Mouse (Mus musculus): Measurements from ENCODE around the gene Ddr1.

The Ddr1 gene

DNA sequence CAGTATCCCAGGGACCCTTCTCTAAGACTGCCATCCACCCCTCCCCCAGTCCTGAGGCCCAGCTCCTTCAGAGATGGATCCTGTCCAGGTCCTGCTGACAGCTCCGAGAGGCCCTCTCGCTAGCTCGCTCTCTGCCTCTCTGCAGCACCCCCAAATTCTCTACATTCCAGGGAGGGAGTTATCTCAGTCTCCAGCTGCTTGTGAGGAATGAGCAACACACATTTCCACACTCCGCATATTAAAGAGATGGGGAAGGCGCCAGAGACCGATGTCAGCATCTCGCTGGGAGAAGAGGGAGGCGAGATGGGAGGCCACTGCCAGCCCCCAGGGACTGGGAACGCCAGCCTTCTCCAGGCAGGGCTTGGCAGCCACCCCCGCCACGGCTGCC is 15.9 kb upstream of the Ddr1 start:
- peak; percentile 50 to 51 for DNase-seq

DNA sequence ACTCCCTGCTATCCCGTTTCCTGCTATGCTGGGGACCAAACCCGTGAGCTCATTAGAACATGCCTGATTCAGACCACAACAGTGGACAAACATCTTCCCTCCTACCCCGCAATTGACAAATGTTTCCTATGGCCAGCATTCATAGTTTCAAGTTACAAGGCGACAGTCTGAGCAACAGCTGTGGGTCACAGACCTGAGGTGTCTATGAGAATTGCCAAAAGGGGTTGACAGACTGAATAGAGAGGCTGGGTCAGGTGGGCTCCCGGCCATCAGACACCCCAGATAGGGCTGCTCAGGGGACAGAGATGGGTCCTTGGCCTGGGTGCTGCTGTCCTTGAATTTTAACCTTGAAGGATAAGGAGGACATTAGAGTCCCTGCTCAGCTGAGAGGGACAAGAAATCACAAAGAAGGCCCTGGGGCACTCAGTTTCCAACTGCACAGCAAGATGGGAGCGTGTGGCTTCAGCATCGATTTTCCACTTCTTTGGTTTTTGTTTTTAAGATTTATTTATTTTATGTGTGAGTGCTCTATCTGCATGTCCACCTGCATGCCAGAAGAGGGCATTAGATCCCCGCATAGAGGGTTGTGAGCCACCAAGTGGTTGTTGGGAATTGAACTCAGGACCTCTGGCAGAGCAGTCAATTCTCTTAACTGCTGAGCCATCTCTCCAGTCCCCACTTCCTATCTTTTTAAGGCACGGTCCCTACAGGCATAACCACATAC is 15.4 kb upstream of the Ddr1 start:
- no peak for DNase-seq

DNA sequence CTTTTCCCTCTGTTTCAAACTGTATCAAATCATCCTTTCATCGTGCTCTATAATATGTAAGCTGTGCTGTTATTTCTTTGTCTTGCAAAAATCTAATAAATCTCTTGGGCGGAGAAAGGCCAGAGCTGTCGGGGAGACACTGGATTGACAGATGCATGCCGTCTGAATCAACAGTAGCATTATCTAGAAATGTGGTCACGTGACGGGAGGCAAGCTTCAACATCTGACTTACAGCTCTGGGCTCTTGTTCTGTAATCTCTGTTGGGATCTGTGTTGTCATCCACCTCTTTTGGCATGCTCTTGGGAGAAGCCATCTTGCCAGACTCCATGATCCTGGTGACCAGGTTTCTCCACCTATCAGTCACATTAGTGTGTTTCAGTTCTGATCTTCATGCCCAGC is 12.7 kb upstream of the Ddr1 start:
- no peak for DNase-seq

DNA sequence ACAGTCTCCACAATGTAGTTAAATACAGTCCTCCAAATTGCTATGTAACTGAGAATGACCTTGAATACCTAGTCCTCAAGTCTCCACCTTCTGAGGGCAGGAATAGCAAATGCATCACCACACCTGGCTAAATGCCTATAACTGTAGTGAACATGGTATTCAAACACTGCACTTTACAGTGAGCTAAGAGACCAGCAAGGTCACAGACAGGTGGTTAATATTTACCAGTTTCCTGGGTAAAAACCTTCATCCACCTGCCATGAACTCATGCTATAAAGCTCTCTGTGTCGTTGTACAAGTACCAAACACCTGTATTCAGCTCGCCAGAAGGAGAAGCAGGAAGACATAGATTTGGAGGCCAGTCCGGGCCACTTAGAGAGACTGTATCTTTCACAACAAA is 11.7 kb upstream of the Ddr1 start:
- DNase-seq: no peak

DNA sequence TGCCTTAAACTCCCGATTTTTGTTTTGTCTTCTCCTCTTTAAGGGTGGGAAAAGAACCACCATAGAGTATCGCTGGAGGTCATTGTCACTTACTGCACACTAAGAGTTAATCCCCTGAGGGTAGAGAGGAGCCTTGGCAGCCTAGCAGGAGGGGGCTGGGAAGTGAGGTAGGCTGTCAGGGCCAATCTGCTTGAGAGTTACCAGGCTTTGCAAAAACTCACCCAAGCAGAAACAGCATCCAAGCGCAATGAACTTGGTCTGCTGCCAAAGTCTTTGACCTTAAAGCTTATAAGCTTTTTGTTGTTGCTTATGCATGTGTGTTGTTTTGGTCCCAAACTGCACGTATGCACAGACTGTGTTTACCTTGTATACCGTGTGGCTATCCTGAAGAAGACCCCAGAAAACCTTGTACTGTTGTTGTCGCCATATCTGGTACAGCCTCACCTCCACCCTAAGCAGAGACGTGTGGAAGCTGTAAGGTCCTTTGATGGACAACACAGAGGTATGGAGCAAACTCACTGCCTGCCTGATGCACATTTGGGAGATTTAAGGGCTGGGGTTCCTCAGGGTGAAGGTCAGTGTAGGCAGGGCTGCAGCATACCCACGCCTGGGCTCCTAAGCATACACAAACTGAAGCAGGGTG is 6.4 kb upstream of the Ddr1 start:
- DNase-seq: peak; percentile 86 to 88

DNA sequence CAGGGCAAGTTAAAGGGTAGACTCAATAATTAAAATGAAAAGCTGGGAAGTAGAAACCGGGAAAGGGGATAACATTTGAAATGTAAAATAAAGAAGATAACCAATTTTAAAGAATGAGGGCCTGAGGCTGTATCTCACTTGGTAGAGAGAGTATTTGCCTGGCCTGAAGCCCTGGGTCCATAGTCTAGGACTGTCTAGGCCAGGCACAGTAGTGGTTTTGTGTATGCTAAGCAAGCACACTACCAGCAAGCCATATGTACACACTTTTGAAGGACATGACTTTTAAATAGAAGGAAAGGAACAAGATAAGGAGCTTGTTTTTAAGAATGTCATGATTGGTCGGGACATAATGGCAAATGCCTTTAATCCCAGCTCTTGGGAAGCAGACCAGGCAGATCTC is 4.2 kb upstream of the Ddr1 start:
- DNase-seq: no peak

DNA sequence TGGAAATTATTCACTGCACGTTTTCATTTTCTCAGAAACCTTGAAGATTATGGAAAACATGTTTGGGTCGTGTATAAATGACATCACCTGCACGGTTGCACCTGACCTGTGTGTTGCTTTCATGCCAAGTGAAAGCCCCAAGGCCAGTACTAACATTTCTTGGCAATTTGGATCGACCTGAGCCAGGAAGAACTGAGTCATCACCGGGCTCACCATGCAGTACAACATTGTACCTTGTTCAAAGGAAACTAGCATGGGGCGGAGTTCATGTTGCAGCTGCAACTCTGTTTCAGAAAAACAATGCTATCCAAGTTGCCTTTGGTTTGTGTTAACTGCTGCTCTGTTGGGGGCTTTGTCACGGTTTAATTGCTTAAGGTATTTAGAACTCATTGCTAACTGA is 3.5 kb upstream of the Ddr1 start:
- no peak for DNase-seq

DNA sequence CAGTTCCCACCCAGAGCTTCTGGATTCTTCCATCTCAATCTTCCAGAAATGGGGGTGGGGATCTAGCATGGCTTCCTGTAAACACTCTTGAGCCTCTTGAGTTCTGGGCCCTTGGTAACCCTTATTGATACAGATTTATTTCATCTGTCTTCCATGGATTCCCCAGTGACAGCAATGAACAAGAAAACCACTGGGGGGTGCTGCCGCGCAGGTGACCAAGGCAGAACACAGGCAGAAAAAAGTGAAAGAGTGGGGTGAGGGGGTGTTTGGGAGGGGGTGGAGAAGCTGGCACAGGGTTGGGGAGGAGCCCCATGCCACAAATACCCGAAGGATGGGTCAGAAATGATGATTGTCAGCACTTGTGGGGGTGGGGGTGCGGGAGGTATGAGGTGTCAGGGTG is 1.4 kb upstream of the Ddr1 start:
- DNase-seq: peak; percentile 82 to 88

DNA sequence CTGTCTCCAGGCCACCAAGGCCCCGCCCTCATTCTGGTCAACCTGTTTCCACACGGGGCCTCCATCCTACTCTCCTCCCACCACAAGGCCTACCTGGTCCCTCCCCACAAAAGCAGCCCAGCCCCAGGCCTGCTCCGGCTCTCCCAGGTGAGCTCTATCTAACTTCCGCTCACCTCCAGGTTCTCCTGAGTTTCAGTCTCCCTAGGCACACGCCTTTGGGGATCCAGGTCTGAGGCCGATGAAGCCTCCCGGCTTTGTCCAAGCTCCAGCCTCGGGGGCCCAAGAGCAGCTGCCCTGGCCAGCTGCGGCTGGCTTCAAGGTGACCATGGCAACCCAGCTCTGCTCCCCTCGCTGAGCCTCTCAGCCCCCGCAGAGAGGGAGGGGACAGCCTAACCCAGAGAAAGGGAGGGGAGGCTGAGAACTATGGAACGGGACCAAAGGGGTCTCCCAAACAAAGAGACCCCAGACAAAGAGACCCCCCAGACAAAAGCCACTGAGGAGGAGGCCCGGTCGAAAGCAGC is 610 bp downstream of the Ddr1 start:
- peak; percentile 82 to 91 for DNase-seq

DNA sequence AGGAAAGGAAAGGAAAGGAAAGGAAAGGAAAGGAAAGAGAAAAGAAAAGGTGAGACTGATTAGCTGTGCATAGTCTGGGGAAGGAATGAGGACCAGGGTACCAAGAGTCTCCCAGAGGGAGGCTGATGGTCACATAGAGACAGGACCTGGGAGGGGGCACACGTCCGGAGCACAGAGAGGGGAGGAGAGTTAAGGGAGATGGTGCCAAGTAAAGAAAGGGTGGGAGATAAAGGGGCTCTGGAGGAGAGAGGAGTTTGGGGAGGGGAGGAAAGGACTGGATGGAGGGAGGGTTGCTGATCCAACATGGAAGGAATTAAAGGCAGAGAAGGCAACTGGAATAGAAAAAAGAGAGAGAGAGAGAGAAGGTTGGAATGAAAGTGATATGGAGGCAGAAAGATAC is 1.4 kb downstream of the Ddr1 start:
- DNase-seq: no peak

DNA sequence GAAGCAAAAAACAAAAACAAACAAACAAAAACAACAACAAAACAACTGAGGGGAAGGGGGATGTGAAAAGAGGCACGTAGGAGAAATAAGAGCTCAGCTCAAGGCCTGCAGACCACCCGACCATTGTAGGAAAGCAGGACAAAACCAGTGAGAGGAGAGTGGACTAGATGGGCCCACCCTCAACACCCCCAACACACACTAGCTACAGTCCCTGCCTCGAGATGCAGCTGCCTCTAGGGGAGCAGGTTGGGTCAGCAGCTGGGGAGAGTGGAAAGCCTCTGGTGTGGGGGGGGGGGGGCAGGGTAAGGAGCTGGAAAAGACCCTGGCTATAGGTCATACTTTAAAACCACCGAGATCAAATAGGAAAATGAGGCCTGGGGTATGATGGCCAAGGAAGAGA is 1.8 kb downstream of the Ddr1 start:
- DNase-seq: no peak

DNA sequence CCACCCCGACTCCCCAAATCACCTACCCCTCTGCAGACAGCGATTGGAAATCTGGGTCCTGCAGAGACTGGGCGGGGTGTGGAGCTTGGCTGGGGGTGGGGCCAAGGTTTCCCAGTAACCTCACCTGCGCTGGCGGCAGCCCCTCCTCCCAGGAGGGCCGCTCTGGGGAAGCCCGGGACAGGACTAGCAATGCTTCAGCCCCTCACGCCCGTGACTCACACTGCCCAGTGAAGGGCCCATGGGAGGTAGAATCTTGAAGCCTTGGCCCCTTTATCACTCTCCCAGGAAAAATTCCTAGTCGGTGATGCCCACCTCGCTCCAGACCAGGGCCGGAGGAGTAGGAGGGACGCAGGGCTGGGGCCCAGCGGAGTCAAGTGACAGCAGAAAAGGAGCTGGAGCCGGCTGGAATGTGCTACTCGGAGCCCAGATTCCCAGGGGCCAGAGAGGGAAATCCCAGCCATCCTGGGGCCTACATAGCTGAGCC is 2.4 kb downstream of the Ddr1 start:
- peak; percentile 69 to 70 for DNase-seq

DNA sequence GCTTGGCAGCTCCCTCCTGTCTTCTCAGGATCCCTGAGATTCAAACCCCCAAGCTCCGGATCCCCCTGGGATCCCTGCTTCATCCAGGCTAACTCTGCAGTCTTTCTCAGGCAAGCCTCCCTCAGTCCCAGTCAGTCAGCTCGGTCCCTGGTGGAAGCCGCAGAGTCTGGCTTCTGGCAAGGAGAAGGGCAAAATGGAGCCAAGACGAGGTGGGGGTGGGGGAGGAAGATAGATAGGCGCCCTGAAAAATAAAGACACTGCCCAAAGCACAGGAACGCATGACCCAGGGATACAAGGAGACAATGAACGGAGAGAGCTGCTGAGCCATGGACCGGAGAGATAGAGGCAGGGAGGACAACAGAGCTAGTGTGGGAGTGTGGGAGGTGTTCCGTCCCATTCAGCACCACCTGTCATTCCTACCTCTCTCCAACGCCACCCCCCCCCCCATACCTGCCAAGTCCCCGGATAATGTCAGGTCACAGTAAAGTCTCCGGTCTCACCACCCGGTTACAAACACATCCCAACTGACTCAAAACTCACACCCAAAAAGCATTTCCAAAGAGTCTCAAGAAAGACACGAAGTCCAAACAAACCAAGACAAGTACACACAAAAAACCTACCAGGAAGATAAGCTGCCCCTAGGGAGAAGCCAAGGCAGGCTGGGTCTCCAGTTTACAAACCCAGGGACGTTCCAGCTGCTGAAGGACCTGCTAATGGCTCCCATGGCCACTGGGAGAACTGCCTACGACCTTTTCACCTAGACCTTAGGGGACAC is 3.0 kb downstream of the Ddr1 start:
- peak; percentile 76 to 80 for DNase-seq

DNA sequence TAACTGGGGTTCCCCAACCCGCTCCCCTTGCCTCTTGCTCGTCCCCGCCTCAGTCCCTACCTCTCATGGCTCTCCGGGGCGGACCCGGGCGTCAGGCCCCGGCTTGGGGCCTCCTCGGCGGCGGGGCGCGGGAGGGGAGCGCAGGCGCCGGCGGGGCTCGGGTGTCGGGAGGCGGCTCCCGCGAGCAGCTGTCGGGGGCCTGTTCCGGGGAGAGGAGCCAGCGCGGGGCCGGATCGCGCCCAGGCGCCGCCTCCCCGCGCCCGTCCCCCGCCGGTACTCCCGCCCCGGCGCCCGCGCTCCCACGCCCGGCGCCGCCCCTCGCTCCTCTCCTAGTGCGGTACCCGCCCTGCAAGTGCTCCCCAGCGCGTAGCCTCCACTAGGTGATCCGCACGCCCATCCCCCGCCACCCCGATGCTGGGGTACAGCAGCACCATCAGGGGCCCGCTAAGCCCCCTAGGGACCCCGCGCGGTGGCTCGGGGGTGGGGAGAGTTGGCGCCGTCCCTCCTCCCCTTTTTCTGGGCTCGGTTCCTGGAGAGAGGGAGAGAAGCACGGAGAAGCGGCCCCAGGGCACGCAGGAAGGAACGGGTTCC is 4.0 kb downstream of the Ddr1 start:
- peak; percentile 84 to 88 for DNase-seq

DNA sequence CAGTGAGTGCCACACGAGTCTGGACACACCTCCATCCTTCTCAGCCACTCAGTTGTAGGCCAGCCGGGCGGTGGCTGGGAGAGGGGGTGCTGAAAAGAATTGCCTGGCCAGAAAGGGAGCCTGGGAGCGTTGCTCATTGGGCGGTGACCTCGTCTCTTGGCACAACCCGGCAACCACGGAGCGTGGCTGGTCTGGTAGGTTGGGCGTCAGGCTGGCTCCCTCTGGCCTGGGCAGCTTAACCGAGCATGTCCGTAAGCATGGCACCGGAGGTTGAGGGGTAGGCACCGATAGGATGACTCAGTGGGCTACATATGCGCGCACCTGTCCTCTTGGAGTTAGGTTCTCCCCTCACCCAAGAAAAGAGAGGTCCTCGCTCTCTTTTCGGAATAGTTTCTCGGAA is 4.5 kb downstream of the Ddr1 start:
- peak; percentile 90 to 93 for DNase-seq

DNA sequence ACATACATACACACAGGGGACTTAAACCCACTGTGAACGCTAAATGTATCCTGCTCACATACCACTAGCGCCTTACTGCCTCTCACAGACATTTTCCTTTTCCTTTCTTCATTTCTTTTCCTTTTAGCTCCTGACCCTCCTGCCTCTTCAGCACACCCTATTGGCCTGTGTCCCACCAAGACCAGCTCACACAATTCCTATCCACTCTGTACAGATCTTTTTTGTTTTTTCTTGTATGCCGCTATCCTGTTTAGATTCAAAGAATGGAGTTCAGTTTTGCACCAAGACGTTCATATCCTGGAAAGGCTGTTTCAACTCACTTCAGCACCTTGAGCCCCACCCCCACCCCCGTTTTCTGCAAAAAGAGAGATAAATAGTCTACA is 5.9 kb downstream of the Ddr1 start:
- DNase-seq: no peak

DNA sequence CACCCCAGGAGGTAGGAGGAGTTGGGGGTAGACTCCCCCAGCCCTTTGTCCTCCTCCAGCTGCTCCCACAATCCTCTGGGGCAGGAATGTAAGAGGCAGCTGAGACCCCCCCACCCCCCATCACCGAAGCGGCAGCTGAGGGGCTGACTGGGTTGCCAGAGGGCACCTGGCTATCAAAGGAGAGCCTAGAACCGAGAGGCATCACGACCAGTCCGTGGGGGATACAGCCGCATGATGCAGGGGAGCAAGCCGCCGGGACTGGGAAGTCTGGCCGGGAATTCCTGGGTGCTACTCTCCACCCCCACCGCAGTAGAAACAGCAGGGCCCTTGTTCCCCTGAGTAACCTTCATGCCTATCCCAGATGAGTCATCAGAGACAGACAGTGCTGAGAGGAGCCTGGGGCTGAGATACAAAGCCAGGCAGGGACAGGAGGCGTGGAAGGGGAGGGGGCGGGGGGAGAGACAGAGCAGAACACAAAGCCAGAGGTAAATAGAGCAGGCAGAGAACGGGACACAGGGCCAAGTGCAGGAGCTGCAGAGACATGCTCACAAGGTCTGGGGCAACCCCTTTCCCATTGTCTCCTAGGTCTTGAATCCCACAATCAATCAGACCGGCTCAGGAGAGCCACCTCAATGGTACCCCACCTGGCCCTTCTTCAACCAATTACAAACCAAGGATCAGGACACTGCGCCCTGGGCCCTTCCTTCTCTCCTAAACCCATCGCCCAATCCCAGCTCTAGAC is 6.5 kb downstream of the Ddr1 start:
- peak; percentile 84 to 85 for DNase-seq

DNA sequence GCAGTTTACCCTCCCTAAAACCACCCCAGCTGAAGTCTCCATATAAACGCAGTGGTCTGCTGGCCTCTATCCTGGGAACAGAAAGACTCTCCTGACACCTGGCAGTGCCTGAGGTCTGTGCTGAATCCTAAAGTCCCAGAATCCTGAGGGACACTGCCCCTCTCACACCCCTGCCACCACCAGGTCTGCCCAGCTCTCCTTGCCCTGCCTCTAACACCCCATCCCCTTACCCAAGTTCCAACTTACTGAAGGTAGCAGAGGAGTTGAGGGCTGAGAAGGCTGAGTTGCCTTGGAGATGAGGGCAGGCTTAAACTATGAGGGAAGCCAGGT is 7.0 kb downstream of the Ddr1 start:
- no peak for DNase-seq

DNA sequence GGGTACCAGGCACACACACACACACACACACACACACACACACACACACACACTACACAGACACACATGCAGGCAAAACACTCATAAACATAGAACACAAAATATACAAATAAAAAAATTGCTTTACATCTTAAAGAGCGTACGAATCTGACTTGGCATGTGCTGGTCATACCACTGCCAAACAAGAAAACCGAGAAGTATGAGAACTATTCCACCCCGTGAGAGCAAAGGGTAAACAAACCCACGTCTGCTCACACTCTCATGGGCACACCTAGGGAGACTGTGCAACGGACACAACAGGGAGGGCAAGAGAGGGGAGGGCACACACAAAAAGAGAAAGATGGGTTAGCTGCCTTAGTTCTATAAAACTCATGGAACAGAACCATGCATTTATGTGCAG is 7.7 kb downstream of the Ddr1 start:
- DNase-seq: no peak

DNA sequence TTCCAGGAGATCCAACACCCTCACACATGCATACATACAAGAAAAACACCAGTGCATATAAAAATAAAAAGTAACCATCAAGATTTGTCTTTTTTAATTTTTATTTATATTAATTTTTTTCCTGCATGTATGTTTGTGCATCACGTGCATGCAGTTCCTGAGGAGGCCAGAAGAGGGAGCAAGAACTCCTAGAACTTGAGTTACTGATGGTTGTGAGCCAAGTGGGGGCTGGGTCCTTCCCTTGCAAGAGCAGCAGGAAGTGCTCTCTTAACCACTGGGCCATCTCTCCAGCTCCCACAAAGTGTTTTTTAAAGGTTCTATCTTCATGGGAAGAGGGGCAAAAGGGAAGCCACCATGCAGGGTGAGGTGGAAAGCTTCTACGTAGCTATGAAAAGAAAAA is 9.1 kb downstream of the Ddr1 start:
- peak; percentile 80 to 88 for DNase-seq

DNA sequence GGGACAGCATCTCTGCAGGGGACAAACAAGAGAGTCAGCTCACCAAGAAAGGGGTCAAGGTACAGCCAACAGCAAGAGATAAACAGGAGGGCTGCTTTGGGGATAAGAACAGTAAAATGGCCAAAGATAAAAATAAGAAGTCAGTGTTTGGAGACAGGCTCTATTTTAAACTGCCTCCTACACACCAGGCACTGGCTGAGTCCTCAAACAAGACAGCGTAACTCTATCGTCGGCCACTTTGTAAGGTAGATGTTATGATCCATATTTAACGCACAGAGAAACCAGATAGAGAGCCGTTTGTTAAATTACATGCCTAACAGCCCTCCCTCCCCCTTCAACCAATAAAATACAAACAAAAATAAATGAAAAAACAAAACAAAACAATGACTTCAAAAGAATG is 10.5 kb downstream of the Ddr1 start:
- no peak for DNase-seq

DNA sequence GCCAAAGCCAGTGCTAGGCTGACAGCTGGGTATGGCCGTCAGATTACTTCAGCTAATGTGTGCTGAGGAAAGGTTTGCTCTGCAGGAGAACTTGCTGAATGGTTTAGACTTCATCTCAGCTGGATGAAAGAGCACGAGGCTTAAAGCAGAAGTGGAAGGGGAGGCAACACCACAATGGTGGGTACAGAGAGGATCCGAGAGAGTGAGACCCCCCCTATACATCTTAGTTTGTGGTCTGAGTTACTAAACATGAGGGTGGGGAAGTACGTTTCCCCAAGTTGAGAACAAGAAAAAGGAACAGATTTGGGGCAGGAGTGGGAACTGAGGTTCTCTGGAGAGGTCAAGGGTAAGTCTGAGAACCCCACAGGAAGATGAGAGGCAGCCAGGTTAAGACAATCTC is 12.1 kb downstream of the Ddr1 start:
- no peak for DNase-seq

DNA sequence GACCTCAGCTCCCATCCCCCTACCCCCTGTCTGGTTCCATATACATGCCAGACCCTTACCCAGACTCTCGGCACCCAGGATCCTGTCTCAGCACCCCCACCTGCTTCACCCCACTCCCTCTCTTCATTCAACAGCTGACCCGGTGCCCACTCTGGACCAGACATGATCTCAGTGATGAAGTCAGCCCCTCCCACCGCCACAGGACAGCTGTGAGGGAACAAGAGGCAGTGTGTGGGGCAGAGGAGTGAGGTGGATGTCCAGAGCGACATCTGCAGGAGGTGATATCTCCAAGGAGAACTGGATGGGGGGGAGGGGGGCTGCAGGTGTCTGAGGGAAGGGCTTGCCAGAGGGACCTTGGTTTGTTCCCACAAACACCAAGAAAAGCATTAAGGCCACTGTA is 12.6 kb downstream of the Ddr1 start:
- DNase-seq: no peak
